Mouse (Mus musculus) myocyte (in vitro differentiated cells): ENCODE results near the gene Gm13128. TPM values are rescaled to one million over a fixed set of nuclear protein-coding genes. Genes with fewer than 3 reads are reported as not detected.
"Not testable (repeated sequence)": the region's sequence is repeated elsewhere in the genome, so short reads cannot be mapped to it uniquely, and the experiment has no call there.

ENCODE experiments used
- H3K27me3 ChIP-seq: one replicate; pipeline ENCODE4 v1.6.1; 2011; ENCODE audit not compliant: control insufficient read depth, insufficient read depth, insufficient read length
- H3K36me3 ChIP-seq: one replicate; pipeline ENCODE4 v1.6.1; 2011; ENCODE audit not compliant: control insufficient read depth, insufficient read depth
- H3K4me2 ChIP-seq: one replicate; pipeline ENCODE4 v1.6.1; 2011; ENCODE audit warnings: low read depth, control low read depth
- H3K4me3 ChIP-seq: one replicate; pipeline ENCODE4 v1.5.1; 2011; ENCODE audit warnings: mild to moderate bottlenecking, control low read depth, moderate library complexity
- H3K79me2 ChIP-seq: one replicate; pipeline ENCODE4 v1.6.1; 2011; ENCODE audit not compliant: control insufficient read depth, insufficient read depth
- H3ac ChIP-seq: one replicate; pipeline ENCODE4 v1.6.1; 2011; ENCODE audit not compliant: control insufficient read depth, insufficient read length
- CEBPB ChIP-seq: IDR thresholded peaks from 2 replicates; pipeline ENCODE4 v1.6.1; 2011; ENCODE audit warnings: mild to moderate bottlenecking, moderate library complexity; ENCODE audit not compliant: poor library complexity, insufficient read depth, severe bottlenecking
- MYOG ChIP-seq, 3 experiments: IDR thresholded peaks; one replicate each; pipeline ENCODE4 v1.6.1; 2011; ENCODE audit warnings: control low read depth in 2 of 3, low read depth in 2 of 3, mild to moderate bottlenecking in 2 of 3; ENCODE audit not compliant: insufficient read length in 2 of 3, control insufficient read depth in 1 of 3, insufficient read depth in 1 of 3
- REST ChIP-seq: IDR thresholded peaks from one replicate; pipeline ENCODE4 v1.6.1; 2011; ENCODE audit warnings: mild to moderate bottlenecking, control low read depth, moderate library complexity; ENCODE audit not compliant: insufficient read depth, insufficient read length
- SRF ChIP-seq: IDR thresholded peaks from one replicate; pipeline ENCODE4 v1.6.1; 2011; ENCODE audit warnings: low read depth; ENCODE audit not compliant: control insufficient read depth, insufficient read length
- TCF12 ChIP-seq: IDR thresholded peaks from one replicate; pipeline ENCODE4 v1.6.1; 2011; ENCODE audit warnings: mild to moderate bottlenecking, control low read depth; ENCODE audit not compliant: poor library complexity, insufficient read depth, severe bottlenecking
- TCF3 ChIP-seq: IDR thresholded peaks from one replicate; pipeline ENCODE4 v1.6.1; 2011; ENCODE audit warnings: low read depth, control low read depth; ENCODE audit not compliant: insufficient read length
- polyA plus RNA-seq: library from polyadenylated mRNA; unstranded; fragments of >200 nt; fragmentation: generic; extraction: Trizol; gene quantifications from one replicate; pipeline ENCODE4 v1.2.1, GENCODE M21; 2012; ENCODE audit warnings: missing spikeins

Gm13128 gene
- polyA plus RNA-seq = not detected

GRCm38 (mm10) chr4:144329949-144330348 is at the start of gene Gm13128:
Gm13128 (plus strand) TSS chr4:144330249.
- not testable (repeated sequence) for H3K4me2 ChIP-seq, H3K27me3 ChIP-seq, H3K36me3 ChIP-seq, H3K4me3 ChIP-seq, H3ac ChIP-seq, H3K79me2 ChIP-seq

- not testable (repeated sequence) for H3K79me2 ChIP-seq, H3K36me3 ChIP-seq, H3K4me2 ChIP-seq, H3ac ChIP-seq, H3K27me3 ChIP-seq, H3K4me3 ChIP-seq
Observed at GRCm38 (mm10) chr4:144280388-144280787, 49.7 kb upstream of the Gm13128 start, which contains the start of gene Pramel5. Pramel5 (minus strand) TSS chr4:144280488.

- not testable (repeated sequence) for H3K79me2 ChIP-seq, H3K36me3 ChIP-seq, H3K4me2 ChIP-seq, H3K27me3 ChIP-seq, H3ac ChIP-seq, H3K4me3 ChIP-seq
Observed at GRCm38 (mm10) chr4:144299414-144299813, 30.6 kb upstream of the Gm13128 start.

GRCm38 (mm10) chr4:144312666-144313460 is 17.2 kb upstream of the Gm13128 start:
- not testable (repeated sequence) for H3K36me3 ChIP-seq, H3K4me2 ChIP-seq, H3K27me3 ChIP-seq, H3K4me3 ChIP-seq, H3ac ChIP-seq, H3K79me2 ChIP-seq

- H3K27me3 ChIP-seq, H3K4me3 ChIP-seq, H3K36me3 ChIP-seq, H3K79me2 ChIP-seq, H3K4me2 ChIP-seq, H3ac ChIP-seq: not testable (repeated sequence)
Observed at GRCm38 (mm10) chr4:144335856-144336255, 5.8 kb downstream of the Gm13128 start.

- H3K79me2 ChIP-seq, H3ac ChIP-seq, H3K4me2 ChIP-seq, H3K36me3 ChIP-seq, H3K27me3 ChIP-seq, H3K4me3 ChIP-seq: not testable (repeated sequence)
Observed at GRCm38 (mm10) chr4:144357642-144358041, 27.6 kb downstream of the Gm13128 start, which contains the start of gene Gm13119. Gm13119 (plus strand) TSS chr4:144357942.

GRCm38 (mm10) chr4:144377911-144378310 is 47.9 kb downstream of the Gm13128 start, which contains the start of gene Pramef20:
Pramef20 (minus strand) TSS chr4:144377933.
- no peaks in the 10 kb centered on the region for H3K79me2 ChIP-seq
- H3K27me3 ChIP-seq = no peaks in the 10 kb centered on the region
- no peak within 1 kb of the TSS for H3ac ChIP-seq
- H3K36me3 ChIP-seq = no peaks in the 10 kb centered on the region
- H3K4me2 ChIP-seq = no peak within 1 kb of the TSS
- TF ChIP-seq REST (no peak), MYOG (IDR thresholded peaks at IDR 0.05; ENCODE audit: control insufficient read depth in 1 of 3, insufficient read depth in 1 of 3, insufficient read length in 2 of 3, low read depth in 2 of 3) (no peak), CEBPB (no peak), TCF3 (no peak), SRF (no peak), TCF12 (no peak)
- H3K4me3 ChIP-seq = no peak within 1 kb of the TSS

Other genes starting within 250 kb of the Gm13128 start
- not detected for gene Gm13102, start 223.8 kb upstream of the Gm13128 start, polyA plus RNA-seq
- not detected for gene Oog3, start 167.6 kb upstream of the Gm13128 start, polyA plus RNA-seq
- not detected for gene Oog2, start 139.5 kb upstream of the Gm13128 start, polyA plus RNA-seq
- not detected for gene C87977, start 116.9 kb upstream of the Gm13128 start, polyA plus RNA-seq
- not detected for gene Pramel5, start 49.8 kb upstream of the Gm13128 start, polyA plus RNA-seq
- gene Gm13119, start 27.7 kb downstream of the Gm13128 start, polyA plus RNA-seq = not detected
- gene Pramef20, start 47.7 kb downstream of the Gm13128 start, polyA plus RNA-seq = not detected
- not detected for gene Pramef12, start 78.2 kb downstream of the Gm13128 start, polyA plus RNA-seq
- not detected for gene 1700012P22Rik, start 108.5 kb downstream of the Gm13128 start, polyA plus RNA-seq
- gene Gm9944, start 123.1 kb downstream of the Gm13128 start, polyA plus RNA-seq = not detected
- gene Aadacl3, start 133.5 kb downstream of the Gm13128 start, polyA plus RNA-seq = not detected
- not detected for gene 9430007A20Rik, start 189.6 kb downstream of the Gm13128 start, polyA plus RNA-seq
- not detected for gene Gm13124, start 234.9 kb downstream of the Gm13128 start, polyA plus RNA-seq